Mouse (Mus musculus) cerebellum, adult 2 months (tissue): Measurements from ENCODE around the gene Tbc1d1.

Source experiments
- CTCF ChIP-seq: fragments of 200-500 bp; IDR thresholded peaks from 2 replicates; pipeline ENCODE4 v1.5.1; 2011; ENCODE audit warnings: low read depth, mild to moderate bottlenecking, control low read depth, low read length, moderate library complexity, borderline replicate concordance; ENCODE audit not compliant: insufficient read depth
- POLR2A ChIP-seq: fragments of 200-500 bp; IDR thresholded peaks from 2 replicates; pipeline ENCODE4 v1.6.1; 2011; ENCODE audit warnings: low read length, control low read depth, borderline replicate concordance; ENCODE audit not compliant: insufficient read depth

DNA sequence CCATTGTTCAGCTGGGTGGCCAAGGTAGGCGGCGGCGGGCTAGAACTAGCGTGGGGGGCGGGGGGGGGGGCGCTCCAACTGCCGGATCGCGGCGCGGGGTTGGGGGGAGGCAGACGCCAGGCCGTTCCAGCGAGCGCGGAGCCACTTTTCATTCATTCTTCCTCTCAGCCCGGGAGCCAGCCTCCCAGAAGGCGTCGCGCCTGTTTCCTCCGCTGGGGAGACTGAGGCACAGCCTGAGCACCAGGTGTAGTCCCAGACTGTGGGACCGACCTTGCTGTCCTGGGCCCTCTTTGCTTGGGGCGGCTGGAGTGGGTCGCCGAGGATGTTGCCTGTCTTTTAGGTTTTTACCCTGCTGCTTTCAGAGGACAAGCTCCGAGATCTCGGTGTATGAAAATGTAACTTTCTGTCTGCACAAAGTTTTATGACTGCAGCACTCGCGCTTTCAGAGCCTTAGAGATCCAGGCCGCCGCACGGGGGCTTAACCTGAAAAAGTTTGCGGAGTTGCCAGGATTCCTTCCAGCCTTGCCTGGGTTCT is 74.5 kb downstream of the Tbc1d1 start:
- TF ChIP-seq POLR2A = no peak
- TF ChIP-seq CTCF = no peak
